Mouse (Mus musculus): ENCODE results near the gene Man2a1.

Gene Man2a1

DNA sequence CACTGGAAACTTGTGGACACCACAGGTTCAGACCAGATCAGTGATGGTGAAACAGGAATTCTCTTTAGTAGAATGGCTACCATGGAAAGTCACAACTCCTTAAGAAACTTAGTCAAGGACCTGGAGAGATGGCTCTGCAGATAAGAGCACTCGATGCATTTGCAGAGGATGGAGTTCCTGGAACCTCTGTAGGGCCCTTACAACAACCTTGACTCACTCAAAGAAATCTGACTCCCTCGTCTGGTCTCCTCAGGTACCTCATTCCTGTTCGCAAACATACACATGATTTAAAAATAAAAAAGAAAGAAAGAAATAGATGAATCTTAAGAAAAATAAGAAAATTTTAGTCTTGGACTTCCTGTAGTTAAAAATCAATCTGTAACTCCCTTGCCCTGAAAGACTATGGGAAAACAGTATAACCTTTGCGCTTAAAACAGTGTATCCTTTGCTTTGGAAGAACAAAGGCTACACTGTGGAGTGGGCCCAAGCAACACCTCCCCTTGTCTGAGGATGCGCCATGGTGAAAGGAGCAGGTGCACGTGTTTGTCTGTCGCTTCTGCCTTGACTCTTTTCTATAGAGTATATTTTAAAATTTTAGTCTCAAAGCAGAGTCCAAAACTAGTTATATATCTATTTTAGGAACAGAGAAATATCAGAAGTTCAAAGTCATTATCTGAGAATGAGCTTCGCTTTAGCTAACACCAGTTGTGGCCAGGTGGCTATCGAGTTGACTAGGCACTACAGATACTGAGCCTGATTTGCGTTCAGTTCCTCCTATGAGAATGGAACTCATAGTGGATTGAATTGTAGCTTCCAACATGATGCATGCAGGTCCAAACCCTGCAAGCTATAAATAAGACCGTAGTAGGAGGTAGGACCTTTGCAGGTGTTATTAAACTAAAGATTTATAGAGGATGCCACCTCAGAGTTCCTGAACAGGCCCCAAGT is 163.9 kb downstream of the Man2a1 start:
- DNase-seq: no peak

DNA sequence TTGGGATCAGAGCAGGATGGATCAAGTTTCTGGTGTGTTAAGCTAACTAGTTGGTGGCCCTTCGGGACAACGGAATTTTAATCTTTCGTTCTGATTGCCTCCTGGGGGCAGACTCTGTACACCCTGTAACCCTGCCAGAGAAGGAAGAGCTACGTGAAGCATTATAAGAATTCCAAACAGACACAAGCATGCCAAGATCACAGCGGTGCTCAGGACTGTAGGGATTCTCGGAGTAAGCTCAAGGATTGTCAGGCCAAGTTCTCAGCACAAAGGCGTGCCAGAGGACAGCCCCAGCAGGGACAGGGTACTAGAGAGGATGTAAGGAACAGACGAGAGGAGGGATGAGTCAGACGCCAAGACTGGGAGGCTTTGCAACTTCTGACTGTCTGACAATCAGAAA is 164.8 kb downstream of the Man2a1 start:
- no peak for DNase-seq

DNA sequence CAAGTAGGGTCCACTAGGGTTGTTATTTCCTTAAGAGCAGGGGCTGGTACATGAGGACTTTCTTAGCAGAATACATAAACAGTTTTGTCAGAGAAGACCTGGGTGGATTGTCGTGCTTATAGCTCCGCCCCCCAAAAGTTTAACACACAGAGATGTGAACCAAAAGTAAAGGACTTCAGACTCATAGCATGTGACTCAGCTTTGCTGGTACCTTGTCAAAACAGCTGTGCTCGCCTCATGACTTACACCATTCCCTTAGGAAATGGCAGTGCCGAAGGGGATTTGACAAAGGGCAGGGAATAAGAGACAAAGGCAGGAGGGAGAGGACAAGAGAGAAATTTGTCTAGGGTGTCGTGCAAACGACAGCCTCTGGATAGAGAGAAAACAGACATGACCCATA is 166.0 kb downstream of the Man2a1 start:
- no peak for DNase-seq

DNA sequence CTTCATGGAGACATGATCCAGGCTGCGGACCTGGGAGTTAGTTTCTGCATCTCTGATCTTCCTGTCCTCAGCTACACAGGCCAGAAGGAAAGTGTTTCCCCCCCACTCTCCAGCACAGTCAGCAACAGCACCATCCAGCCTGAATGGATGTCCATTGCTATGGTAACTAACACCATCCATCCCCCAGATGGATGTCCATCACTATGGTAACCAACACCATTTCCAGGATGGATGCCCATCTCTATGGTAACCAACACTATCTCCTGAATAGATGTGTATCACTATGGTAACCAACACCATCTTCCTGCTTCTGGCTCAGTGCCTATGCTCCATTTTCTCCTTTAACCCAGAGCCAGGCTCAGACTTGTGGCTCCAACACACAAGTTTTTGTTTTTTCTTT is 169.7 kb downstream of the Man2a1 start:
- DNase-seq: no peak

DNA sequence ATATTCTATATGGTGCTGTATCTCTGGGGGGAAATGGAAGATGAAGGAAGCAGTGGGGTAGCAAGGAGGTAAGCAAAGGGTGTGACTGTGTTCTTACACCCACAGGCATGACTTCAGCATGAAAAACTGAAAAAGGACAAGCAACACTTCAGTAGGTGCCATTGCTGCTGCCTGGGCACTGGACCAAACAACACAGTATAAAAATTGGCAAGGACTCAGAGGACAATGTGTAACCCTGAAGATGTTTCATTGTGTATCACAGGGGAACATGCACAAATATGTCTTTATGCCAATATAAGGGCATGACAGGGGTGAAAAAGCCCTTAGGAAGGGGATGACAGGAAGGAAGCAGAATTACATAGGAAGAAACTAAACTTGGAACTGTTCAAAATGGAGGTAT is 172.1 kb downstream of the Man2a1 start:
- no peak for DNase-seq

DNA sequence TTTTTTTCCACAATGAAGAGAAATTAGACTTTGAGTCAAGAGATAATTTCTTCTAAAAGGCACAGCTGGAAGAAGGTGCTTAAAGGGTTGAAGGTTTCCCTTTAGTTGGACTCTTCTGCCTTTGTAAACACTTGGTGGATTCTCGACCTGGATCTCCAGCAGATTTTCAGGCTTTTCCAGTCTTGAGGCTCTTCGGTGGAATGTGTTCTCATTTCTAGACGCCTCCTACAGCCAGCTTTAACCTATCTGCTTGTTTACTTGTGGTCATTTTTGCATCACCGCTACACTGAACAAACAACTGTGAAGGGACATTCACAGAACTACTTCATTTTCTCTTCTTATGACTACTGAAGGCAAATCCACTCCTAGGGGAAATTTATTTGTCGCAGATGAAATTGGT is 173.7 kb downstream of the Man2a1 start:
- no peak for DNase-seq

DNA sequence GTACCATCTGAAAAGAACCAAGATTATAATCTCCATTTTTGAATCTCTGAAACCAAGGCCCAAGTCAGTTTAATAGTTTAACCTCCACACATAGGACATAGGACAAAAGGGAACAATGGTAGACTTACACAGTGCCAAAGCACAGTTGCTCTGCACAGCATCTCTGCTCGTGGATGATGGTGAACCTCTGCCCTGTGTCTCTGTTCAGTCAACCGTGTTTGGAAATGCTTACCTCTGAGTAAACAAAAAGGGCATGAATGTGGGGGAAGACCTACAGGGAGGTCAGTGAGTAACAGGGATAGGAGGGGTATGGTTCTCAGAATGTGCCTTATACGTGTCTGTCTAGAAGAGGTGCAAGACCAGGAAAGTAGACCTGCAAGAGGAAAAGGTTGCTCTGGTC is 177.8 kb downstream of the Man2a1 start:
- no peak for DNase-seq

DNA sequence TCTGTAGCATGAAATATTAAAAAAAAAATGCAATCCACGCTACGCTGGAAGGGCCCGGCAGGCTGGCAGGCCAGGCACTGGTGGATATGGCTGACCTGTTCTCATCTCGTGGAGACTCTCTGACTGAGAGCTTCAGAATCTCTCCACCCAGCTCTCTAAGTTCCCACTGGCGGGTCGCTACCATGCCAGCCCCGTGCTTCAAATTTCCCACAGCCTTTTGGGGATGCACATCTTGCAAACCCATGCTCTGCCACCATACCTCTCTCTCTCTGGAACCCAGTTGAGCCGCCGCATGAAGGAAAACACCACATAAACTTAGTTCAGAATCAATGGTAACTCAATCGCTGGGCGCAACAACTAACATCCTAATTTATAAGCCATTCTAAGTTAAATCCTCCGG is 178.2 kb downstream of the Man2a1 start:
- no peak for DNase-seq

DNA sequence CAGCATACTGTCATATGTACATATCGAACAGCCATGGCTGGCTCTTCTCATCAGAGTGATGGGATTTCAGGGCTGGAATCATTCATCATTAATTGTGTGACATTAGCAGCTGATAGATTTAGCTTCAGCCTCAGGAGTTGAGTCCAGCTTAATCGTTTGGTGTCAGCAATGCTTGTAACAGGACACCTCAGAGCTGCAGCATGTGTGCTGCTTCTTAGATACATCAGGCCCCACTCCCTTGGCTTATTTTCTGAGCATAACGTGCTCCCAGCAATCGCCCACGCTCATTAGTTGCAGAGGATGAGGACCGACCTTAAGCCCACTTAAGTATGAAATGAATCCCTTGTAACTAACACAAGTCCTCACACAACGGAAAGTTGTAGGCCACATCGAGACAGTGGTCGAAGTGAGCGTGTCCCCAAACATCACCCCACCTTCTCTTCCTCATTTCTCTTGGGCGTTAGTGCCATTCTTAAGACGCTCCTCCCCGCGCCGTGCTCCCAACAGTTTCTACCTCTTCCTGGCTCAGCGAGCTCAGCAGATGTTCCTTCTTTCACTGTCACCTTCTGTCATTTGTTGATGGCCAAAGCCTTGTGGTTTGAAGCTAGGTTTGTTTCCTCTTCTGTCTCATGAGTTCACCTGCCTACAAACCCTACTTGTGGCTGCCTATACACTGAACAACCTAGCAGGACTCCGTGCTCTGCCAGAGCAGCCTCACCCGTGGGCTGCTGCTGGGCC is 180.4 kb downstream of the Man2a1 start:
- DNase-seq: no peak

DNA sequence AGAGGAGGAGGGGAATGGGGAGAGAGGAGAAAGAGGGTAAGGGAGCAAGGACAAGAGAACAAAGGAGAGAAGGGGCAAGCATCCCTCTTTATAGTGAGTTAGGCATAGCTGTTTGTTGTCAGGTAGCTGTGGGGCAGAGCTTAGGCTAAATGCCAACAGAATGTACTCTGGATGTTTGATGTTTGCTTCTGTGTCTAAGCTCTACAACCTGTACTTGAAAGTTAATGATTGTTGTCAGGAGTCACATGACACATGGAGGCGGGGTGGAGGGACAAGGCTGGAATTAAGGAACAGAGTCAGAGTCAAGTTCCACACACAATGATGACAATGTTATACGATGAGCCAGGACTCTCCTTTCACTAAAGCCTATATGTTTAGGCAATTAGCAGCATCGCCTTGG is 181.8 kb downstream of the Man2a1 start:
- DNase-seq: no peak

DNA sequence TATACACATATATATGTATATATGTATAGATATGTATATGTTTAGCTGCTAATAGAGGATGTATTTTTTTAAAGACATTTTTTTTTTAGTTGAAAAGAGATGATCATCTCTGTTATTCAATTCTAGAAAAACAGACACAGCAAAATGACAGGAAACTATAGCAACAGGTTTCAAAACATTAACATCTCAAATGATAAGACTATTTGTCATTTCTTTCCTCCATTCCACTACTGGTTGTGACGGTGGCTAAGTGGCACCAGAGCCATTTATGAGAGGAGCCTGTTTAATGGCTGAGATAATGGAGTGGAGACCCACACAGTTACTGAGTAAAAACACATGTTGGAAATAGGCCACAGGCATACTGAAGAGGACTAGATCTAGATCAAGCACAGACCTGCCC is 185.4 kb downstream of the Man2a1 start:
- no peak for DNase-seq

DNA sequence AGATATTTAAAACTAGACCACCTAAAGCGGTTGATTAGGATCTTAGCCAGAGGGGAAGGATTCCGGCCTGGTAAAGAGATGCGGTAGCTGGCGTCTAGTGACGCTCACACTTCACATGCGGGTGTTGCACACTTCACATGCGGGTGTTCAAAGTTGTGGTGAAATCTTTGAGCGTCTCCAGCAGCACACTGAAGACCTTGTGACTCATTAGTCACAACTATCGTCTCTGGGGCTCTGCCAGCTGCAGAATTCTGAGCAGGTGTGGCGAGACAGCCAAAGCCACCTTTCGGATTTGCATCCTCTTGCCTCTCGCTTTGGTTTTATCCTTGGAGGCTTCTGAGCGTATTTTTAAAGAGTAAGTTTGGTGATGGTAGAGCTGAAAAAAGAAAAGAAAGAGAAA is 187.8 kb downstream of the Man2a1 start:
- no peak for DNase-seq

DNA sequence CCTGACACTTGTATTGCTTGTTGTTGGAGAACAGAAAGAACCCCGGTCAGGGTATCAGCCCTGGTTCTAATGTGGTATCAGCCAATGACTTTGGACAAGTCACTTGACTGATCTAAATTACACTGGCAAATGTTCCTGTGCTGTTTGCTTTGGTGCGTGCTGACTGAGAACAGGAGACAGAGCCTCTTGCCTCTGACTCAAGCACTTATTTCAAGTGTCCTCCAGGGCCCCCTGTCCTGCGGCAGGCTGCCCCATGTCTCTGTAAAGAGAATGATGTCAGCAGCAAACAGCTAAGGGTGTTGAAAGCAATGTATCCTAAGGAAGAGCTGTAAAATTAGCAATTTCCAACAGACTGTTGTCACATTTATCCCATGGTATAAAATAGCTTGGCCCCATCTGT is 188.6 kb downstream of the Man2a1 start:
- peak; percentile 23 for DNase-seq

DNA sequence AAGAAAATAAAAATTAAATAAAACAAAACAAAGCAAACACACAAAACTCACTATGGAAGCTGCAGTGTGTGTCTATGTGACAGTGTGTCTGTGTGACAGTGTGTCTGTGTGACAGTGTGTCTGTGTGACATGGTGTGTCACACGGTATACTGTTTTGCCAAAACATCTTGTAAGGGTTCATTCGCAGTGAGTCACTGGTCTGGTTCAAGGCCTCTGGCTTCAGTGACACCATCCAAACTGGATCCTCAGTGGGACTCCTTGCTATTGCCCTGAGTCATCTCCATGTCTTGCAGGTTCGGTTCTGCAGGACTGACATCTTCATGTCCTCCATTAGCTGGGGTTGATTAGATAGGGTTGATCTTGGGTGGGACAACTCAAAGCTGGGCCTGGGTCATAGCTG is 191.5 kb downstream of the Man2a1 start:
- DNase-seq: no peak

DNA sequence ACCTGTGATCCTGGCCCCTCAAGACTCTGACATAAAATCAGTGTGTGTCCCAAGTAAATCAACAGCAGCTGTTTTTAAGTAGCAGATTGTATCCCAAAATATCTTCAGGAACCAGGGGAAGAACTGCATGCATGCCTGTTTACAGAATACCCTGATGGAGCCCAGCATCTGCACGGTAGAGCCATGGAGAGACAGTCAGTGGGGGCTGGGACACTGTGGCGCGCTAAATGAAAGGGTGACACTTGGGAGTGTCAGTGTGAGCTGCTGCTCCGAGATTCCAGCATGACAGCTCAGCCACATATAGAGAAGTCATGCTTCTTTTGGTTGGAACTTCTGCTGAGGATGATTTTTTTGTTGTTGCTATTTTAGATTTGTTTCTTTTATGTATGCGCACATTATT is 192.1 kb downstream of the Man2a1 start:
- DNase-seq: no peak

DNA sequence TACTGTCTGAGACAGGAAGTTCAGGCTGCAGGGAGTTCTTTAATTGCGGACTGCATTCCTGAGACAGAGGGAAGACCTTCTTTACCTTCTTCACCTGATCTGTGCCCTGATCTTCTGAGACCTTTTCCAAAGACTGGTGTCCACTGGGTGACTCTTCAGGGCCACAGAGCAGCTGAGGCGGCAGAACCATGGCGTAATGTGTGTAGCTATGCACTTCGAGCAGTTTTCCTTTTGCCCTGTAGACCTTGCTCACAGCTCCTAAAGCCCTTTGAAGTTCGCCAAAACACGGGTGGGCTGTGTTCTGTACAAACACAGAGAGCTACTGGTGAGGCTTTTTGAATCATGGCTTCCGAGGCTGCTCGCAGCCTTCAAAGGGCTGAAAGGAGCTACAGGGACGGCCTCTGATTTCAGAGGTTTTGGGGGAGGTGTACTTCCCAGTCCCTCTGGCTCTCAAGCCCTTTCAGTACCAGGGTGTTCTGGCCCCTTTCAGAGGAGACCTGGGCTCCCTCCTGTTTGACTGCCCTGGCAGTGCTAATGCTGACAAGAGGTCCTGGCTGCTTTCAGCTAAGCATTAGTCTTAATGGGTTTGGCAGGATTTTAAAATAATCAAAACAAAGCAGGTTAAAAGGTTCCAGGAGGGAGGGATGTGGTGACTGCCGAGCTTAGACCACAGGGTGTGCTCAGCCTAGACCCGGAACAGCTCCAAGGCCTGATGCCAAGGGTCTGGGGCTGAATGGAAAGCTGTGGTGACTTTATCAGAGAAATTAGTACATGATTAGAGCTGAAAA is 201.8 kb downstream of the Man2a1 start:
- DNase-seq: no peak

DNA sequence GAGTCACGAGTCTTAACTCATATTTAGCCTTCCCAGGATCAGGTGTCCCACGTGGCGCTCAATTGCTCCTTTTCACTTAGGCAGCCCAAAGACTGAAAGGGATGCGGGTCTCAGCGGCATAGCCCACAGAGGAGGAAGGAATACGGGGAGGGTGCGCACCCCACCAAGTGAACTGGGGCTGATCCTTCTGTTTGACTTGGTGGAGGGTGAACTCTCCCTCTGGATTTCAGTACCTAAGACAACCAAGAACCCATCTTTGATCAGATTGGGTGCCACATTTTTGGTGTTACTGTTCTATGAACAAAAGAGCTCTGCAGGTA is 202.4 kb downstream of the Man2a1 start:
- no peak for DNase-seq
